Mouse (Mus musculus): ENCODE results near the gene Gtf3c1.
"Not testable (repeated sequence)": the region's sequence is repeated elsewhere in the genome, so short reads cannot be mapped to it uniquely, and the experiment has no call there.

Gene Gtf3c1

GRCm38 (mm10) chr7:125707593-125708022 lies at the start of gene Gtf3c1, which contains the start of gene D430042O09Rik:
Gene Gtf3c1 (minus strand): TSS chr7:125707780.
Gene D430042O09Rik (plus strand): TSS chr7:125707888.
- in situ Hi-C loops (cut with MboI, MseI), result no loop called here

GRCm38 (mm10) chr7:125756806-125757205 lies 49.2 kb upstream of the Gtf3c1 start:
- in situ Hi-C loops (cut with MboI, MseI), result loop anchor here (10.0 kb wide), 1 partner anchor 328 kb away; the partner anchor contains the start of gene Gsg1l

GRCm38 (mm10) chr7:125753326-125753715 lies 45.7 kb upstream of the Gtf3c1 start:
- in situ Hi-C loops (cut with MboI, MseI), result loop anchor here (10.0 kb wide), 1 partner anchor 331 kb away; the partner anchor contains the start of gene Gsg1l

GRCm38 (mm10) chr7:125752699-125753325 lies 45.2 kb upstream of the Gtf3c1 start:
- in situ Hi-C loops (cut with MboI, MseI), result loop anchor here (10.0 kb wide), 1 partner anchor 332 kb away; the partner anchor contains the start of gene Gsg1l

- in situ Hi-C loops (cut with MboI, MseI), result no loop called here
Observed at GRCm38 (mm10) chr7:125748186-125748585, 40.6 kb upstream of the Gtf3c1 start.

- in situ Hi-C loops (cut with MboI, MseI), result no loop called here
Observed at GRCm38 (mm10) chr7:125747316-125747690, 39.7 kb upstream of the Gtf3c1 start.

- in situ Hi-C loops (cut with MboI, MseI), result no loop called here
Observed at GRCm38 (mm10) chr7:125746621-125747315, 39.2 kb upstream of the Gtf3c1 start.

GRCm38 (mm10) chr7:125744774-125745173 lies 37.2 kb upstream of the Gtf3c1 start:
- in situ Hi-C loops (cut with MboI, MseI), result no loop called here

- in situ Hi-C loops (cut with MboI, MseI), result no loop called here
Observed at GRCm38 (mm10) chr7:125741271-125741703, 33.7 kb upstream of the Gtf3c1 start.

- in situ Hi-C loops (cut with MboI, MseI), result no loop called here
Observed at GRCm38 (mm10) chr7:125740521-125740920, 32.9 kb upstream of the Gtf3c1 start.

- in situ Hi-C loops (cut with MboI, MseI), result no loop called here
Observed at GRCm38 (mm10) chr7:125736366-125737015, 28.9 kb upstream of the Gtf3c1 start.

GRCm38 (mm10) chr7:125733791-125734190 lies 26.2 kb upstream of the Gtf3c1 start:
- in situ Hi-C loops (cut with MboI, MseI), result no loop called here

GRCm38 (mm10) chr7:125731679-125732078 lies 24.1 kb upstream of the Gtf3c1 start:
- in situ Hi-C loops (cut with MboI, MseI), result no loop called here

- in situ Hi-C loops (cut with MboI, MseI), result no loop called here
Observed at GRCm38 (mm10) chr7:125723189-125723972, 15.8 kb upstream of the Gtf3c1 start.

GRCm38 (mm10) chr7:125722127-125722526 lies 14.5 kb upstream of the Gtf3c1 start:
- in situ Hi-C loops (cut with MboI, MseI), result no loop called here

GRCm38 (mm10) chr7:125721033-125721432 lies 13.5 kb upstream of the Gtf3c1 start:
- in situ Hi-C loops (cut with MboI, MseI), result no loop called here

- in situ Hi-C loops (cut with MboI, MseI), result no loop called here
Observed at GRCm38 (mm10) chr7:125720370-125720769, 12.8 kb upstream of the Gtf3c1 start.

GRCm38 (mm10) chr7:125717612-125718011 lies 10.0 kb upstream of the Gtf3c1 start:
- in situ Hi-C loops (cut with MboI, MseI), result no loop called here

- in situ Hi-C loops (cut with MboI, MseI), result no loop called here
Observed at GRCm38 (mm10) chr7:125716724-125717123, 9.1 kb upstream of the Gtf3c1 start.

- in situ Hi-C loops (cut with MboI, MseI), result no loop called here
Observed at GRCm38 (mm10) chr7:125714803-125715202, 7.2 kb upstream of the Gtf3c1 start.

GRCm38 (mm10) chr7:125713542-125714055 lies 6.0 kb upstream of the Gtf3c1 start:
- in situ Hi-C loops (cut with MboI, MseI), result not testable (repeated sequence)
